ENCODE assay signal across 7 mouse cellular contexts in the genomic region with DNA sequence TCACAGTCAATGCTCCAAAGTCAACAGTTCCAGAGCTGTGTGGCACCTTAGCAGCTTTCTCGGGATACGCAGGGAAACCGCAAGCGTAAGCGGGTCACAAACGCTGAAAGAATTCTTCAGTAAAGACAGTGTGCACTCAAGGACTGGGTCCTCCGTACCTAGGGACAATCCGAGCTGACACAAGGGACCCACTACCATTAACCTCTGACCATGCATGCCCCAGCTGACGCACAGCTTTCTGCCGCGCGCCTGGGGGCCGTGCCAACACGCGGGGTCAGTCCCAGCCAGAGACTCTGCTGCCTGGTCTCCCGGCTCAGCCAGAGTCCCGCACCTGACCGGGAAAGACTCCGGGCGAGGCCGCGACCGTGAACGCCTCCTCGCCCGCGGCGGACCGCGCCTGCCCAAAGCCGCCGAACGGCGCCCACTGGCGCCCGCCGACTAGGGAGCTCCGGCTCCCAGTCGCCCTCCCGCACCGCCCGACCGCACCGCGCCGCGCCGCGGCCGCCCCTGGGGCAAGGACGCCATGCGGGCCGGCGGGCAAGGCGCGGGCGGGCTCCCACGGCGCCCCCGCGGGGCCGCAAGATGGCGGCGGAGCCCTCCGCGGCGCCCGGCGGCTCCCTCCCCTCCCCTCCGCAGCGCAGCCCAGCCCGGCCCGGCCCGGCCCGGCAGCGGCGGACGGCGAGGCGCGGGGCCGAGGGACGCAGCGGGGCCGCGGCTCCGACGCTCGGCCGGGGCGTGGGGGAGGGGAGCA. TPM values are rescaled to one million over a fixed set of nuclear protein-coding genes. Genes with fewer than 3 reads are reported as not detected.
DNase-seq lines count a peak whose midpoint lies in the region; ATAC-seq lines count a peak whose summit lies in the region.

No protein-coding gene starts in this region.

- DNase-seq in ZHBTc4 (ENCODE audit: low read depth, low spot score) = peak; percentile 62
- peak; percentile 65 to 71 for DNase-seq in cerebellum, postnatal 25 days
- peak; percentile 8 to 39 for DNase-seq in gastrocnemius, adult 8-10 months (ENCODE audit: low spot score in 2 of 2)
- peak; percentile 50 for DNase-seq in induced T-regulatory cell, adult 2 months (ENCODE audit: low read depth)
- peak; percentile 51 for DNase-seq in left cerebral cortex, postnatal 4 days
- peak; percentile 22 to 45 for DNase-seq in spleen, postnatal 14 days (ENCODE audit: low spot score in 2 of 2)

- H3K9ac ChIP-seq in midbrain, embryonic 13.5 days (replicated peaks) = peak overlapping the region; percentile 98

- H3K36me3 ChIP-seq in midbrain, embryonic 13.5 days = no peaks in the 10 kb centered on the region

- H3K4me3 ChIP-seq in midbrain, embryonic 13.5 days (replicated peaks) = peak overlapping the region; percentile 97

- H3K27me3 ChIP-seq in midbrain, embryonic 13.5 days = no peaks in the 10 kb centered on the region; the same call in 1 of the 2 replicates

- peak; percentile 63 for ATAC-seq in midbrain, embryonic 13.5 days

- H3K4me2 ChIP-seq in midbrain, embryonic 13.5 days (replicated peaks) = peak overlapping the region; percentile 78

- WGBS in midbrain, embryonic 13.5 days = 0% methylated on average over 68 of the region's 91 CpGs

- H3K4me1 ChIP-seq in midbrain, embryonic 13.5 days (replicated peaks) = peaks cover 45% of the 10 kb centered on the region

- H3K9me3 ChIP-seq in midbrain, embryonic 13.5 days = no peaks in the 10 kb centered on the region

- peak overlapping the region; percentile 99 for H3K27ac ChIP-seq in midbrain, embryonic 13.5 days

- intact Hi-C loops in left cerebral cortex, postnatal 4 days (cut with DNase I) = loop anchor here (10.0 kb wide), 1 partner anchor 162 kb away; the partner anchor contains the start of gene Rab31

RNA-seq across cellular contexts. Expression of gene Vapa, which starts 0.8 kb away (rescaled TPM):
- 100 to 1,000 TPM; 127 to 152 (median 133) TPM for total RNA-seq in gastrocnemius, adult 8-10 months (2022)
- total RNA-seq in left cerebral cortex, postnatal 4 days (2021) = 100 to 1,000 TPM; 167 to 168 TPM
- 244 and 247 TPM in 2 replicates for polyA plus RNA-seq in midbrain, embryonic 13.5 days (2015; fragmentation: Nextera tagmentation; extraction: Ambion mirVana)

RNA-seq across cellular contexts. Expression of gene Txndc2, which starts 29.4 kb away (rescaled TPM):
- total RNA-seq in gastrocnemius, adult 8-10 months (2022) = not detected
- under 1 TPM; 0.28 to 0.44 TPM for total RNA-seq in left cerebral cortex, postnatal 4 days (2021)
- 0.26 TPM in 1 of 2 replicates, not detected in the other for polyA plus RNA-seq in midbrain, embryonic 13.5 days (2015; fragmentation: Nextera tagmentation; extraction: Ambion mirVana)

Comparison
In these comparisons a context has a peak if more than half of its experiments do, and no peak if none do; other contexts are left out.
1. Peak in every context shown above with its lines: DNase-seq, ATAC-seq, H3K4me3 ChIP-seq and H3K27ac ChIP-seq.